Mouse (Mus musculus): ENCODE results near the gene Wnt5a.

Gene Wnt5a

DNA sequence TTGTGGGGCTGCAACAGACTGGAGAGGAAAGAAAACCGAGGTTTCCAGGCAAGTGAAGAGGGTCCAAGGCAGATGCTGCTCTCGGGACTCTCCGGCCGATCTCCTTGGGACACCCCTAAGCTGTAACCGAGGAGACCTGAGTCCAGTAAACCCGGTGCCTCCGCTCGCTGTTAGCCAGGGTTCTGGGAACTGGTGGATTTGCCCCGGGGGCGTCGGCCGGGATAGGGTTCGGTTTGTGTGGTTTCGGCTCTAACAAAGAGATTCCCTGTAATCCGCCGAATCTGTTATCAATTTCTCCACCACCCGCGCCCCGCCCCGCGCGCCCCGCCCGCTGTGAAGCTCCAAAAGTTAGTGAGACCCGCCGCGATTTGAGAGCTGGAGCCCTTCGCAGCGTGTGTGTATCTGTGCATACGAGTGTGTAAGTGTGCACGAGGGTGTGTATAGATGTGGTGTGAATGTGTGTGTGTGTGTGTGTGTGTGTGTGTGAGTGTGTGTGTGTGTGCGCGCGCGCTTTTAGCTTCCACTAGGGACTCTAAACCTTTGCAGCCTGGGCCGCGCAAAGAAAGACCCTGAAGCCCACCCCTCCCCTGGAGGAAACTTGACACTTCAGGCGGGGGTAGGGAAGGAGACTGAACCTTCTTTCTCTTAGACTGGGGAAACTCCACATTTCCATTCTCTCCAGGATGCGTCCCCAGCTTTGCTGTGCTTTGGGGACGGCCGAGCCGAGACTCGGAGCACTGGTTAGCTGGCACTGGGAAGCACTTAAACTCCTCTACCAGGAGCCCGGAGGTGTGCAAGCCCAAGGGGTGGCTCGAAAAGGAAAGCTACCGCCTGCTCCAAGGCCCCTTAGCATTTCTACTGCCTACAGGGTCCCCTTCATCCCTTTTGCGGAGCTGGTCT, 5.1 kb downstream of the Wnt5a start:
- no peak for DNase-seq (ENCODE audit: low spot score)

DNA sequence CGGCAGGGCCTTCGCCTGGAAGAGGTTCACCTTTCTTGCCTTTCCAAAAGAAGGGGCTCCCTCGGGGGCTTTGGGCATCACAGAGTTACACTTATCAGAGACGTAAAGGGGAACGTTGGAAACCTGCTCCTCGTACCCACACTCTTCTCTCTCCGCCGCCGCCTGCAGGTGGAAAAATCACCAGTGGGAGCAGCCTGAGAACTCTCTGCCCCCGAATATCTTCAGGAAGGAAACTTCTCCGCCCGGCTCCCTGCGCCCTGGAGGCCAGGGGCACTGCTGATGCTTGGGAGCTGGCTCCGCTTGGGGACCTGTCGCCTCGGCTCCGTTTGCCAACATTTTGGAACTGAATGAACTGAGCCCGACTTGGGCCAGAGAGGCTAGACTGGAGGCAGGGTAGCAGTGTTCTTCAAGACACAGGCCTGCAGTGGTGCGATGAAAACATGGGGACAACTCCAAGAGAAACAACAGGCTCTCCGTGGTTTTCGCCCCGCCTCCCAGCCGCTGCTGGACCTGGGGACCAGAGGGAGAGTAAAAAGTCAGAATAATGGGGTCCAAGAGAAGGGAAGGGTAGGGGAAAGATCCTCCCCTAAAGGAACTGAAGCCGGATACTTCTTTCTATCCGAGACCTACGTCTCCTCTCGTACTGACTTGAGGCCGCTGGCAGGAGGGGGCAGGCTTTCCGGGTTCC, 5.9 kb downstream of the Wnt5a start:
- no peak for DNase-seq (ENCODE audit: low spot score)

DNA sequence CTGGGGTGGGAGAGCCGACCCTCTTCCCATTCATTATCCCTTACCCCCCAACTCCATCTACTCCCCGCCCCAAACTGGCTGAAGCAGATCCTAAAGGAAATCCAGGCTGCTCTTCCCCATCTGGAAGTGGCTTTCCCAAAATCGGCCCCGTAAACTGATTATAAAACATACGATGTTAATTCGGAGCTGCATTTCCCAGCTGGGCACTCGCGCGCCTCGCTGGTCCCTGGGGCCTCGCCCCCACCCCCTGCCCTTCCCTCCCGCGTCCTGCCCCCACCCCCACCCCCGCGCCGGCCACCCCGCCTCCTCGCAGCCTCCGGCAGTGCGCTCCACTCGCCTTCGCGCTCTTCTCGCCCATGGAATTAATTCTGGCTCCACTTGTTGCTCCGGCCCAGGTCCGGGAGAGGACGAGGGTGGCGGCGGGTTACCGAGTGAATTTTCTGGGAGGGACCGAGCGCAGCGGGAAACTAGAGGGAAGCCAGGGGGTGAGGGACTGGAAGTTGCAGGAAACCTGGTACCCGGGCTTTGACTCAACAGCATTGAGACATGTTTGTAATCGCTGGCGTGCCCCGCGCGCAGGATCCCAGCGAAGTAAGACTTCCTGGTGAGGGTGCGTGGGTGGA, 6.6 kb downstream of the Wnt5a start:
- DNase-seq (ENCODE audit: low spot score) = no peak

DNA sequence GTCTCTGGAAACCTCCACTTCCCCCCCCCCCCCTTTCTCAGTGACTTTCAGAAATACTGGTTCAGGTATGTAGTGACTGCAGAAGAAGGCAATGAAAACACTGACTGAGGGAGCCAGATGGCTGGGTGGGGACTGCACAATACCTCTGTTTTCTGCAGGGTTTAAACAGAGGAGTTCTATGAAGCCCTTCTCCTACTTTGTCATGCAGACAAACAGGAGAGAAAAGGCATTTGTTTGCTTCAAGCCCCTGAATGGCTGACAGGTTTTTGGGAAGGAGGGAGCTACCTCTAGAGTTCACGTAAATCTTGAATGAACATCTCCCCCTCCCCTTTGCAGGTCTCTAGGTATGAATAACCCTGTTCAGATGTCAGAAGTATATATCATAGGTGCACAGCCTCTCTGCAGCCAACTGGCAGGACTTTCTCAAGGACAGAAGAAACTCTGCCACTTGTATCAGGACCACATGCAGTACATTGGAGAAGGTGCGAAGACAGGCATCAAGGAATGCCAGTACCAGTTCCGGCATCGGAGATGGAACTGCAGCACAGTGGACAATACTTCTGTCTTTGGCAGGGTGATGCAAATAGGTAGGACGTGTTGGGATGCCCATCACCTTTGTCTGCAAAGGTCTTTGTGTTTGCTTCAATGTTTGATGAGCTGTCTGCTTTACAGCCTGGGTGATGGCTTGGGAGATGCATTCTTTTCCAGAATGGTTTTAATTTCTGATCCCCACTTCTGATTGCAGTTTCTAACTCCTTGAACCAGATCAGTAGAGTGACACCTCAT, 8.4 kb downstream of the Wnt5a start:
- no peak for DNase-seq (ENCODE audit: low spot score)

DNA sequence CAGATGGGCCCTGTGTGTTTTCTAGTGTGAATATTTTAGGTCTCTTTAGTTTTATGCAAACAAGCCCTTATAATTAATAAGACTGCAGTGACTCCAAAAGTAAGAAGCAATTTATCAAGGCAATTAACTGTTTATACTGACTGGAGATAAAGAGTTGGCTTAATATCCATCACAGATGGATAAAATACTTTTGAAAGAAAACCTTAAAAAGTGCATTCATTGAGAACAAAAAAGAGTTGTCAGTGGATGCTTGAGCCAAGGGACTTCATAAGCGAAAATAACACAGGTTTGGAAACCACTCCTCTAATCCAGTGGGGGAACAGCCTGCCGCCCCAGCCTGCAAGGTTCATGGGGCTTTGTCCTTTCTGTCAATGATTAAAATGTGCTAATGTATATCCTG, 9.6 kb downstream of the Wnt5a start:
- no peak for DNase-seq (ENCODE audit: low spot score)

DNA sequence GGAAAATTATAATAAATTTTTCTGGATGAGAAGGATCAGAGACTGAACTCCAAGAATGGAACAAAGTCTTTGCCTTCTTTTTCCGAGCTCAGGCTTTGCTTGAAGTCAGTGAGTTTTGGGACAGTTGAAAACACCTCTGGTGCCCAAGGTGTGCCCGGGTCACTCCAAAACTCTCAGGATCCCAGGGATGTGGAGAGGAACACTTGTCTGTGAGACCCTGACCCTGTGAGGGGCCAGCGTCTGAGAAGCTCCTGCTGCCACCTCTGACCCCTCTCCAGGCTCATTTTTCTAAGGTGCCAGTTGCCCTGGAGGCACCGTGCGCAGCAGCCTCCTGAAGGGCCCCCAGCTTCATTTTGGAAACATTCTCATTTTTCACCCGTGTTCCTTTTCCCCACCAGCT, 10.8 kb downstream of the Wnt5a start:
- DNase-seq (ENCODE audit: low spot score) = no peak

DNA sequence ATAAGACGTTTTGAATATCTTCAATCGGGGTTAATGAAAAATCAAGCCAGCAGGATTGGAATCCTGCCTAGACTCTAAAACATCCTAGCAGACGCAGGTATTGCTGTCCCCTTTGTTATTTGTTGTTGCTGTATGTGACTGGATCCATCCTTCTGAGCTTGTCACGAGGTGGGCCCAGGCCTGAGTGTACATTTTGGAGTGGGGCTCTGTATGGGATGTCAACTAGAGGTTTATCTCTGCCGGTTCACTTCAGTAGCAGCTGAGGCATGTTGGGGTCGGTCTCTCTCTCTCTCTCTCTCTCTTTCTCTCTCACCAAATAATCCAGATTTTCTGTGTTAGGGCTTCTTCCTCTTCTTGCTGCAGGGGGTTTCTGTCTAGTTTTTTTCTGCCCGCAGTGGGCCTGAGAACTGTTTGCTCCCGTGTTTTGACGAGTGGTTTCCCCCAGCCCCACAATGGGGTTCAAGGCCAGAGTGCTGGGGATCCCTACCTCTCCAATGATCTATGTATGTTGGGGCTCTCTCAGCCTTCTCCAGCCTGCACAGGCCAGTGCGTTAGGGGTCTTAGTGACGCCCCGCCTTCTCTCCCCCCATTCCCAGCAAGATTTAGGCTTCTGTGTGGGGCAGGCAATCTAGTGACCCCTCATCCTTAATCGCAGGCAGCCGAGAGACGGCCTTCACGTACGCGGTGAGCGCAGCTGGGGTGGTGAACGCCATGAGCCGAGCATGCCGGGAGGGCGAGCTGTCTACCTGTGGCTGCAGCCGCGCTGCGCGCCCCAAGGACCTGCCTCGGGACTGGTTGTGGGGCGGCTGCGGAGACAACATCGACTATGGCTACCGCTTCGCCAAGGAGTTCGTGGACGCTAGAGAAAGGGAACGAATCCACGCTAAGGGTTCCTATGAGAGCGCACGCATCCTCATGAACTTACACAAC, 13.3 kb downstream of the Wnt5a start:
- DNase-seq (ENCODE audit: low spot score) = no peak

DNA sequence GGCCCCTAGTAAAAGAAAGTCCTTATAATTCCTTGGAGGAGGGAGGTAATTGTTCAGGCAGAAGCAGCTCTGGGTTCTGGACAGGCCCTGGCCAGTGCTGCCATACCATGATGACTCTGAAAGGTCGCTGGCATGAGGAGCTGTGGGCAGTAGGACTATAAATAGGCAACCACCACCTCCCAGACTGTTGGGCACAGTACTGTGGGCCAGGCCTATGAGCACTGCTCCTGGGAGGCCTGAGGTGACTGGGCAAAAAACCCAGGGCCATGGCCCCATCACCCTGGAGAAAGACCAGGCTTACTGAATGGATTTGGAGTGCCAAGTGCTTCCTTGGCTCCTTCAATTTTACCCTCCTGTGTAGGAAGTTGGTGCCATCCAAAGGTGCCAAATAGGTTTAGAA, 16.6 kb downstream of the Wnt5a start:
- no peak for DNase-seq (ENCODE audit: low spot score)

DNA sequence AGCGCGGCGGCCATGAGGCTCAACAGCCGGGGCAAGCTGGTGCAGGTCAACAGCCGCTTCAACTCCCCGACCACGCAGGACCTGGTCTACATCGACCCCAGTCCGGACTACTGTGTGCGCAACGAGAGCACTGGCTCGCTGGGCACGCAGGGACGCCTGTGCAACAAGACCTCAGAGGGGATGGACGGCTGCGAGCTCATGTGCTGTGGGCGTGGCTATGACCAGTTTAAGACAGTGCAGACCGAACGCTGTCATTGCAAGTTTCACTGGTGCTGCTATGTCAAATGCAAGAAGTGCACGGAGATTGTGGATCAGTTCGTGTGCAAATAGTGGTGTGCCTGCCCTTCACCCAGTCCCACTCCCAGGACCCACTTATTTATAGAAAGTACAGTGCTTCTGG, 18.1 kb downstream of the Wnt5a start:
- no peak for DNase-seq (ENCODE audit: low spot score)

DNA sequence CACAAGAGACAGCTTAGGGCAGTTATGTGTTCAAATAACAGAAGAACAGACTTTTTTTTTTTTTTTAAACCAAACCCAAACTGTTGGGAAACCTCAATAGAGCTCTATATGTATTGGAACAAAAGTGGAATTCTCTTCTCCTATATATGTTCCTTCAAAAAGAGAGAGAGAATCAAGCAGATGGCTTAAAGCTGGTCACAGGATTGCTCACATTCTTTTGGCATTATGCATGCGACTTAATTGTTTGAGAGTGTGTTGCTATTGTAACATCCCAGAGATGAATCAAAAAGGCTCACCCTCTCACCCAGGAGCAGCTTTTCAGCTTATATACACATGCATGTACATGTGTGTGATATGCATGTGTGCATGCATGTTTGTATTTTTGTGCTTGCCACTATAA, 21.0 kb downstream of the Wnt5a start:
- DNase-seq (ENCODE audit: low spot score) = no peak

DNA sequence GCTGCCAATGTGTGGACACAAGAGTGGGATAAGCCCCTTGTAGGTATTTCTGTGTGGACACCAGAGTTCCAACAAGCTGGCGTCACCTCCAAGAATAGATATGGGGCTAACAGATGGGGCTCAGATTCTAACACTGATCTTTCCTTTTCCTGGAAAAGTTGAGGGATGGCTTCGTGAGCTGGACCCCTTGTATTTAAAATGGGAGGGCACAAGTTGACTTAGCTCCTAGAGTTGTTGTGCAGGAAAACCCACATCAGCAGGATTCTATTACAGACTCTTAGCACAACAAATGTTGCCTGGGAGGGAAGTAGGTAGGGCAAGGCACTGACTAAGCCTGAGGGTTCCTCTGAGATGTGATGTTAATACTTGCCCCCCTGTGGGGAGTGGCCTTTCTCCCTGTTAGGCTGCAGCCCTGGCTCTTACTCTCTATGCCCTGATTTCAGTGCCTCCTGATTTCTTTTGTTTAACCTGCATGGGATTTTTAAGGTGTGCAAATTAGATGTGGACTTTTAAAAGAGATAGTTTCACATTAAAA, 23.7 kb downstream of the Wnt5a start:
- DNase-seq (ENCODE audit: low spot score) = no peak

DNA sequence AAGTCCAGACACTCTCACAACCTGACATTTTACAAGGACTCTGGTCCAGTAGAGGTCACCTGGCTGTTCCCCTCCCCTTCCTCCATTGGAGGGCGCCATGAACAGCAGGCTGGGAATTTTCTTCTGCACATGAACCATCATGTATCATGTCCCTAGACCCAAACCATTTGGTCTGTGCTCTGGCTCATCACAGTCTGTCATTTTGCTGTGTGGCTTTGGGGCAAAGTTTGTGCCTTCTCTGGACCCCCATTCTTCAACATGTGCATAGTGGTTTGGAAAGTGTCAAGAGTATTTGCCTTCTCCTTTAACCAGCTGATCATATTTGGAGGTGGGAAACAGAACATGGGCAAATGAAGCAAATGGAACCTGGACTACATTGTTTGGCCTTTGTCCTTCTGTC, 27.0 kb downstream of the Wnt5a start:
- DNase-seq (ENCODE audit: low spot score) = no peak

DNA sequence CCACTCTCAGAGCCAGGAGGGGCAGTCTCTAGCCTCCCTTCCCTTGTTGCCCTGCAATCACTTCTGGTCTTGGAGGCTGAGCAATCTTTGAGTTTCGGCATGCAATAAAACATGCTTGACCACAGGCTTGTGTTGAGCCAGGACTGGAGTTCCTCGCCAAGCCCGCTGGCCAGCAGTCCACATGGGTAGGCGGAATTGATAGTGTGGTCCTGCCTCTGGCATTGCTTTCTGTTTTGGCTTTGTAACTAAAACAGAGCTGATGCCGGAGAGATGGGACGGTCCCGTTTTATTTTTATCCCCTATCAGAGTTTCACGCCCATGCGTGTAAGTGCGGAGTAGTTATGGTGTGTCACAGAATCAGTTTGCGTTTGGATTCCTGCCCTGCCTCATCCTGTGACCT, 28.4 kb downstream of the Wnt5a start:
- DNase-seq (ENCODE audit: low spot score) = no peak

DNA sequence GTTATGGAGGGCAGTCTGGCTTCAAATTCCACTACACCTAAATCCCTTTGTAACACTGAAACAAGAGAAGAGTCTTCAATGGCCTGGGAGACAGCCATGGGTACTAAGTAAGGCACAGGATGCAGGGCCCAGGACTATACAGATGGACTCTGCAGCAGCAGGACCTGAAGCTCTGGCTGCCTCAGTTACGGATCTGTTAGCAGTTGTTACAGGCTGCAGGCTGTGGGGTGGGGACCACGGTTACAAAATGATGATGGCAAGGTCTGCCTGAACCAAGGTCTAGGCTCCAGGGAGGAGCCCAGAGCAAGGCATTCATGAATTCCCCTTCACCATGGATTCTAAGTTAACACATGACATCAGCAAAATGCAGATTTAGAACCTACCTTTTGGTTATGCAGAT, 29.3 kb downstream of the Wnt5a start:
- DNase-seq (ENCODE audit: low spot score) = no peak

DNA sequence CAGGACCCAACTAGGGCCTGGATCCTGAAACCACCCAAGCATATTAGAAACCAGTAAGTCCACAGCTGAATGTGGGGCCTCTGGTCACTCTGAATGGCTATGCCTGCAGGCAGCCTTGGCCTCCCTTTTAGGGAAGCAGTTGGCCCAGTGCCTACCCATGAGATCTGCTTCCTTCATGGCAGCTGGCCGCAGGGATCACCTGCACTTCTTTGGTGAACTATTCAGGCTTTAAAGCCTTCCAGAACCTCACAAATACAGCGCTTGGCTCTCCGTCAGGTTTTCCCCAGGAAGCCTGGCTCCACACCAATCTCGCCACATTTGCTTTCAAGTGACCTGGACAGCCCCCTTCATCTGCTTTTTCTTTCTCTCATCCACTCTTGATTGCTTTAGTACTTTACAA, 31.3 kb downstream of the Wnt5a start:
- no peak for DNase-seq (ENCODE audit: low spot score)

DNA sequence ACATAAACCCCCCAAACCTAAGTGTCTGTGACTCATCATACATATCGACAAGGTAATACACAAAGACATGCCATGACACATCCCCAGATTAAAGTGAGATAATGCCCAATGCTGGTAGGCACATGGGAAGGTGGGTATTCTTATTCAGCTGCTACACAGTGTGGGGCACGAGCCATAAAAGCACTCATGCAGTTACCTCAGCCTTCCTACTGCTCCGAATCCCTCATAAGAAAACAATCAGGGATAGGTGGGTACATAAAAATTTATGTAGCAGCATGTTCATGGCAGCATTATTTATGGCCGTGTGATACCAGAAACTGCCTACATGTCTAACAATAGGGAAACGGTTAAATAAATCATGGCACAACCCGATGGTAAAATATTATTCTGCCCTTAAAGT, 35.0 kb downstream of the Wnt5a start:
- no peak for DNase-seq (ENCODE audit: low spot score)

DNA sequence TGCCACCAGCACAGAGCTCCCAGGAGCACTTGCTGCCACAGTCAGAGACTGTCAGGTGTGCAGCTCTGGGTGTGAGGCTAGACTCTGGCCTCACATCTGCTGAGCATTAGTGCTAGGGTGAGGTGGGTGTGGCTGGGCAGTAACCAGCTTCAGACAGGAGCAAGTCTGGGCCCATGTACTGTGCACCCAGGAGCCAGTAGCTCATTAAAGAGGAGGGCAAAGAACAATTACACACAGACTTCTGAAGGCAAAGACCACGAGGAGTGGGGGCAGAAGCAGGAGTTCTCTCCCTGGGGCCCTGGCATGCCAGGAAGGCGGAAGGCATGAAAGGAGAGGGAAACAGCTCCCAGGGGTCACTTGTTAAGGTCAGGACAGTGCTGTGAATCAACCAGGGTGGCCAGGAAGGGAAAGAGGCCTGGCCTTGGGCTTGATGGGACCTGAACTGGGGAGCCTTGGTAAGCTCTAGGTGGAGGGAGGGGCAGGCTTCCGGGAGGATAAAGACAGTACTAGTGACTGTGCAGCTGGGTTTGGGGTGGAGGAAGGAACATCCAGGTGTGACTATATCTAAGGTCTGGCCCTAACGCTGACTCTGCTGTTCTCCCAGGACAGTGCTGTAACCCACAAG, 37.7 kb downstream of the Wnt5a start:
- DNase-seq (ENCODE audit: low spot score) = no peak

DNA sequence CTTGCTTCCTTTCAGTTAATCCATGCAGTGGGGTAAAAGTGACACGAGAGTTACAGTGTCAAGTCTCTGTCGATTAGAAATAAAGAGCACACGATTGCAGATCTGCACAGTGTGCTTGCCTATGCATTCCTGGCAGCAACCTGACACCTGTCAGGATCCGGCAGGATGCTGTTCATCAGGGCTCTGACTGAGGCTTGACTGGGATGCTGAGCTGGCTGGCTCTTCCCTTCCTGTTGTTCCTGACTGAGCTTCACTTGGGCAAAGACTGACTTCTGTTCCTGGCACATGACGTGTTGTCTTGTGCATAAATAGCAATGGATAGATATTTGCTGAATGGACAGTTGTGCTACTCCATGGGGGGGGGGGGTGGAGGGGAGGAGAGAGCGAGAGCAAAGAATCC, 57.3 kb downstream of the Wnt5a start:
- no peak for DNase-seq (ENCODE audit: low spot score)
